Mouse (Mus musculus): ENCODE results near the gene Cdh1. TPM values are rescaled to one million over a fixed set of nuclear protein-coding genes. Genes with fewer than 3 reads are reported as not detected.
"Not testable (repeated sequence)": the region's sequence is repeated elsewhere in the genome, so short reads cannot be mapped to it uniquely, and the experiment has no call there.

Gene Cdh1
- polyA plus RNA-seq, 1 experiment, result not detected

DNA sequence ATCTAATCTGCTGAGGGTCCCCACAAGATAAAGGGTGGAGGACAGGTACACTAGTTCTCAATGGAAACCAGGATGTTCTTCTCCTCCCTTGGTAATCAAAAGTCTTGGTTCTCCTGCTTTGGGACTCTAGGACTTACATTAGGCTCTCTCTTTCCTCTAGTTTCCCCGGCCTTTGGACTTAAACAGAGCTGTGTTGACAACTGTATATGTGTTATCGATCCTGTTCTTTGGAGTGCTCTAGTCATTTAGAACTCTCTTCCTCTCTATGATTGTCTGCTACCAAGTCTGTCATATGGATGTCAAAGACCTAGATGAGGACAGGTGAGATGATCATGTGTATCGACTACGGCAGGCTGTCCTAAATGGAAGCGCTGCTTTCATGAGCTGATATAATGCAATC lies 6.1 kb upstream of the Cdh1 start:
- Histone ChIP-seq H3K27me3 (replicated peaks) (peaks cover 22% of the 10 kb centered on the region), H3K4me3 (replicated peaks) (no peak overlapping the region), H3K4me1 (no peaks in the 10 kb centered on the region), H3K36me3 (replicated peaks; ENCODE audit: low read length) (no peaks in the 10 kb centered on the region), H3K9me3 (no peaks in the 10 kb centered on the region)
- no peak for TF ChIP-seq GATA1 (IDR thresholded peaks at IDR 0.05; ENCODE audit: borderline replicate concordance, low read length)
- TF ChIP-seq FLI1 (IDR thresholded peaks at IDR 0.05; ENCODE audit: low read length), result no peak

DNA sequence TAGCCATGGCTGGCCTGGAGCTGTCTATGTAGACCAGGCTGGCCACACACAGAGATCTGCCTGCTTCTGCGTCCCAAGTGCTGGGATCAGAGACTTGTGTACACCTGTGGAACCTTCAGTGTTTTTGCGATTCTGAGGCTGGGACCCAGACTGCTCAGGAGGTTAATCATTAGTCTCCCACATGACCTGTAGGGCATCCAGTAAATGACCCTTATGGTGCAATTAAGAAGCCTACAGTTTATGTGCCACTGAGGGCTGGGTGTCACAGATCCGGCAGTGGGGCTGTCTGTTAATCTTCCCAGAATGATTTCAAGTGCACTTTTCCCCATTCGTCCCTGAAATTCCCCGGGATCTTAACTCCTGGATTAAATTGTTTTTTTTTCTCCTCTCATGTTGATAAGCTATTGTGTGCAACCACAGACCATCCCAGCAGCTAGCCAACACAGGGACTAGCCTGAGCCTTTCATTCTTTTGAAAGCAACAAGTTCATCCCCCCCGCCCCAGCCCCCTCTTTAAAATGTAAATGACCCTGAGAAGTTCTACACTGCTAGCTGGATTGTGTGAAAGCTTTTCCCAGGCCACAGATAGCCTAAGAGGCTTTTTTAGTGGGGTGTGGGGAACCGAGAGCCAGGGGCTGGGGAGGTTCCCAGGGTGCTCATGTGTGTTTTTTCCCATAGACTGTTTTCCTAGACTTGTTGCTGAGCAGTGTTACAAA lies 3.7 kb upstream of the Cdh1 start:
- Histone ChIP-seq H3K4me3 (replicated peaks) (no peak overlapping the region), H3K36me3 (replicated peaks; ENCODE audit: low read length) (no peaks in the 10 kb centered on the region), H3K27me3 (replicated peaks) (peaks cover 44% of the 10 kb centered on the region), H3K4me1 (peaks cover 9% of the 10 kb centered on the region), H3K9me3 (peaks cover 9% of the 10 kb centered on the region; the same call in 1 of the 2 replicates)
- TF ChIP-seq FLI1 (IDR thresholded peaks at IDR 0.05; ENCODE audit: low read length) (no peak), GATA1 (IDR thresholded peaks at IDR 0.05; ENCODE audit: borderline replicate concordance, low read length) (no peak)

DNA sequence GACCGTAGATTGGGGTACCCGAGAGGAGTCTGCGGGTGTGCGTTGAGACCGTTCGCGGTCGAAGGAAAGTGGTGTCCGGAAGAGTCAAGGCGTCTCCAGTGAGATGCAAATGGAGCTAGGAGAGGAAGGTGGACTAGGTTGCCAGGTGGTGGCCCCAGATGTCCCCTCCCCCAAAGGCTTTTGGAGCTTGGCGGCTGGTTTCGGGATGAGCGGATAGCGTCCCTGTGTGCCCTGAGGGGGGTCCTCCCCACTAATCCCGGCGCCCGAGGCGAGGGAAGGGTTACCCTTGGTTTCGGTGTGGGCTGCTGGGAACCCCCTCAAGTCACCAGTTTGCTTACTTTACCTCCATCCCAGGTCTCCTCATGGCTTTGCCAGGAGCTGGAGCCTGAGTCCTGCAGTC lies 782 bp downstream of the Cdh1 start:
- peak overlapping the region; percentile 50 for H3K4me3 ChIP-seq (replicated peaks)
- no peak for TF ChIP-seq GATA1 (IDR thresholded peaks at IDR 0.05; ENCODE audit: borderline replicate concordance, low read length)
- TF ChIP-seq FLI1 (IDR thresholded peaks at IDR 0.05; ENCODE audit: low read length), result no peak
- peaks cover 71% of the 10 kb centered on the region for H3K27me3 ChIP-seq (replicated peaks)
- no peaks in the 10 kb centered on the region for H3K36me3 ChIP-seq (replicated peaks; ENCODE audit: low read length)
- peaks cover 9% of the 10 kb centered on the region; the same call in 1 of the 2 replicates for H3K9me3 ChIP-seq
- H3K4me1 ChIP-seq, result peaks cover 9% of the 10 kb centered on the region

DNA sequence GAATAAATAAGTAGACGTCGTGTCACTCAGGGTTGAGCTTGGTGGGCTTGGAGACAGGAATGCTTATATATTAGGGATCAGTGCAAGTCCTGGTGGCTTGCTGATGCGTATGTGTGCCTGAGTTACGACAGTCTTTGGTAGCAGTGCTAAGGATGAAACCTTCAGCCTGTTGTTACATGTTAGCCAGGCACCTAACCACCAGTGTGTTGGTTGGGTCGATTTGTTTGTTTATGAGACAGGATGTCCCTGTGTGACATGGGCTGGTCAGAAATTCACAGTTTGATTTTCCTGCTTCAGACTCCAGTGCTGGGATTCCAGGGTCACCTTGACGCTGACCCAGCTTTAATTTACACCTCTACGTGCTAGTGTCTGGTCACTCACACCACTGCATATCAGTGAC lies 2.5 kb downstream of the Cdh1 start:
- peaks cover 74% of the 10 kb centered on the region for H3K27me3 ChIP-seq (replicated peaks)

DNA sequence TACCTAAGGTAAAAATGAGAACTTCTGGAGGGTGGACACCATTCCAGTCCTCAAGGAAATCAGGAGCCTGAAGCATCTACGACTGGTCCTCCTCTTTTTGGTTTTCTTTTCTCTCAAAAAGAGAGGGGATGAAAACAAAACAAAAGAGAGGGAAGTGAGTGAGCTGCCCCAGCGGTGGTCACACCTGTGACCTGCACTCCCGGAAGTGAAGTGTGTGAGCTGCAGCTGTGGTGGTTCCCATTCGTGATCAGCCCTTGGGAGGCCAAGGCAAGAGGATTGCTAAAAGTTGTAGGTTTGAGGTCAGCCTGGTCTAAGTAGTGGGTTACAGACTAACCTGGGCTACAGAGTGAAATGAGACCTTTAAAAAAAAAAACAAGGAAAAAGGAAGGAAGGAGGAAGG lies 3.0 kb downstream of the Cdh1 start:
- Histone ChIP-seq H3K9me3 (peaks cover 9% of the 10 kb centered on the region; the same call in 1 of the 2 replicates), H3K4me3 (replicated peaks) (no peak overlapping the region), H3K36me3 (replicated peaks; ENCODE audit: low read length) (no peaks in the 10 kb centered on the region), H3K4me1 (peaks cover 9% of the 10 kb centered on the region), H3K27me3 (replicated peaks) (peaks cover 75% of the 10 kb centered on the region)
- TF ChIP-seq FLI1 (IDR thresholded peaks at IDR 0.05; ENCODE audit: low read length), result no peak

More for the DNA sequence above, 2.5 kb downstream of the Cdh1 start:
- Histone ChIP-seq H3K9me3 (peaks cover 9% of the 10 kb centered on the region; the same call in 1 of the 2 replicates), H3K4me1 (peaks cover 9% of the 10 kb centered on the region), H3K36me3 (replicated peaks; ENCODE audit: low read length) (no peaks in the 10 kb centered on the region), H3K4me3 (replicated peaks) (no peak overlapping the region)
- TF ChIP-seq GATA1 (IDR thresholded peaks at IDR 0.05; ENCODE audit: borderline replicate concordance, low read length) (no peak), FLI1 (IDR thresholded peaks at IDR 0.05; ENCODE audit: low read length) (no peak)

DNA sequence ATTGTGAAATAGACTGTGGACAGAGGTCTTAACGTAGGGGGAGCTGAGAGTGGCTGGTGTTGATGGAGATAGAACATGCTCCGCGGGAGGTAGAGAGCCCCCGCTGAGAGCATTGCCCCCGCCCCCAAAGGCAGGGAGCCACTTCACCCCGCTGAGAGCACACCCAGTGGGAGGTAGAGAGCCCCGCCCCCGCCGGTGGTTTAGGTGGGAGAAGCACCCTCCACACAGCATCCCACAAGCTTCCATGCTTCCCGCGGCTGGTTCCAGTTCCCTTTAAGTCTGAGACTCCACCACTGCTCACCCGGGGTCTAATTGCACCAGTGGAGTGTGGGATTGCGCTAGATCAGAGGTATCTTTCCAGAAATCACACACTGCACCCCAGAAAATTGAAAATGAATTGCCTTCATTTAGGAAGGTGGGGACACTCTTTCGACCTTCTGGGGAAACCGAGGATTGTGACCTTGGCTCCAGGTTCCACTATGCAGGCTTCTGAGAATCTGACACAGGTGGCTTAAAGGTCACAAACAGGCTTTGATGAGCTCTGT lies 3.5 kb downstream of the Cdh1 start:
- Histone ChIP-seq H3K4me1 (peaks cover 9% of the 10 kb centered on the region), H3K27me3 (replicated peaks) (peaks cover 73% of the 10 kb centered on the region), H3K9me3 (peaks cover 9% of the 10 kb centered on the region; the same call in 1 of the 2 replicates), H3K4me3 (replicated peaks) (no peak overlapping the region), H3K36me3 (replicated peaks; ENCODE audit: low read length) (no peaks in the 10 kb centered on the region)
- TF ChIP-seq GATA1 (IDR thresholded peaks at IDR 0.05; ENCODE audit: borderline replicate concordance, low read length) (no peak), FLI1 (IDR thresholded peaks at IDR 0.05; ENCODE audit: low read length) (no peak)

DNA sequence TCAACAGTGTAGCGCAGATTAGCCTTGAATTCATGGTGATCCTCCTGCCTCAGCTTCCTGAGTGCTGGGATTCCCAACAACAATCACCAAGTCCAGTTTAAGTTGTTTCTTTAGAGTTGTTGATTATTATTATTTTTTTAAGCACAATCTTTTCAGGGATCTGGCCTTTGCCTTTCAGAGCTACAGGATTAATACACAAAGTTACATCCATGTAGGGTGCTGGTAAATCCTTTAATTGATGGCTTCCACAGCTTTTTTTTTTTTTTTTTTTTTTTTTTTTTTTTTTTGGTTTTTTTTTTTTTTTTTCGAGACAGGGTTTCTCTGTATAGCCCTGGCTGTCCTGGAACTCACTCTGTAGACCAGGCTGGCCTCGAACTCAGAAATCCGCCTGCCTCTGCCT lies 4.6 kb downstream of the Cdh1 start:
- not testable (repeated sequence) for H3K4me1 ChIP-seq; H3K4me3 ChIP-seq (replicated peaks); H3K9me3 ChIP-seq; H3K36me3 ChIP-seq (replicated peaks; ENCODE audit: low read length)
- H3K27me3 ChIP-seq (replicated peaks), result peaks cover 65% of the 10 kb centered on the region

DNA sequence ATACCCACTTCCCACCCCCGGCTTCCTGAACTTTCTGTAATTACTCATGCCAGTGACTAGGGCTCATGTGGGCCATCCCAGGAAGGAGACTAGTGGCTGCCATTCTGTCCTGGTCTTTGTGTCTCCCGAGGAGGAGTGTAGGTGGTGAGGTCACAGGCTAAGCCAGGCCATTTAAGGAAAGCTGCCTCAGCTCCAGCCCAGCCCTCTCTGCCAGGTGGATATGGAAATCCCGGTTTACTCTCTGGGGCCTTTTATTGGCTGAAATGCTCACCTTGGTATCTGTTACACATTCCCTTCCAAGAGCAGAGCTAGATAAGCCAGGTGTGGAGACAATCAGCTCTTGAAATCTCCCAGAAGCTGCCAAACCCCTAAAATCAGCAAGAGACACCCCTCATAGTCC lies 5.3 kb downstream of the Cdh1 start:
- Histone ChIP-seq H3K27me3 (replicated peaks) (peaks cover 62% of the 10 kb centered on the region), H3K4me3 (replicated peaks) (no peak overlapping the region), H3K4me1 (peaks cover 4% of the 10 kb centered on the region), H3K9me3 (peaks cover 5% of the 10 kb centered on the region; the same call in 1 of the 2 replicates), H3K36me3 (replicated peaks; ENCODE audit: low read length) (no peaks in the 10 kb centered on the region)
- TF ChIP-seq FLI1 (IDR thresholded peaks at IDR 0.05; ENCODE audit: low read length), result no peak
- TF ChIP-seq GATA1 (IDR thresholded peaks at IDR 0.05; ENCODE audit: borderline replicate concordance, low read length), result no peak

DNA sequence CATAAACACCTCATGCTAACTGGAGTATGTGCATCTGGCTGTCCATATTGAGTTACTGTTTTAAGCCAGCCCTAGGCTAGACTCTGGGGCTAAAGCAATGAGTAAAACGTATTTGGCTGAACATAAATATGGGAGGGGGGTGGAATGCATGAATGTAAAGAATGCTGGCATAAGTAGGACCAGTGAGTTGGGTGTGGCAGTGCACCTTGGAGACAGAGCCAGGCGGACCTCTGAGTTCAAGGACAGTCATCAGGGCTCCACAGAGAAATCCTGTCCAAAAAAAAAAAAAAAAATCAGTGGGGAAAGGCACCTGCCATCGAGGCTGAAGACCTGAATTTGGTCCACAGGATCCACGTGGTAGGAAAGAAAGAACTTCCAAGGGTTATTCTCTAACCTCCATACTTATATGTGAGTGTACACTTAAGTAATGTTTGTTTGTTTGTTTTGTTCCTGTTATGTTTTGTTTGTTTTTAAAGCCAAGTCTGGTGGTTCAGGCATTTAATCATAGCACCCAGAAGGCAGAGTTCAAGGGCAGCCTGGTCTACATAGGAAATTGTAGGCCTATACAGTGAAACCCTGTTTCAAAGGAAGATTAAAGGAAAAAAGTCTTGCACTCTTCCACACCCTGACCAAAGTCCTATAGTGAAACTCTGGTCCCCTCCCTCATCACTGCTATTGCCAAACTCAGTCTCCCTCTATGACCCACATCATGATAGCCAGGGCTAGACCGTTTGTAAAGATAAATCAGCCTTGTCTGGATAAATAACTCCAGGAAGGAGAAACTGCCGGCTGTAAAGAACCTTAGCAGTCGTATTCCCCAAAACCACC lies 6.1 kb downstream of the Cdh1 start:
- H3K9me3 ChIP-seq, result 0 out of 2 replicates have a peak, but pooled peaks cover under 1% of the 10 kb centered on the region

More for the DNA sequence above, 6.1 kb downstream of the Cdh1 start:
- Histone ChIP-seq H3K4me1 (no peaks in the 10 kb centered on the region), H3K27me3 (replicated peaks) (peaks cover 55% of the 10 kb centered on the region), H3K4me3 (replicated peaks) (no peak overlapping the region), H3K36me3 (replicated peaks; ENCODE audit: low read length) (no peaks in the 10 kb centered on the region)
- TF ChIP-seq FLI1 (IDR thresholded peaks at IDR 0.05; ENCODE audit: low read length) (no peak), GATA1 (IDR thresholded peaks at IDR 0.05; ENCODE audit: borderline replicate concordance, low read length) (no peak)
